10 mouse cellular contexts compared by ENCODE assay signal in genomic region chrX:138170146-138170545, GRCm38 (mm10). TPM values are rescaled to one million over a fixed set of nuclear protein-coding genes. Genes with fewer than 3 reads are reported as not detected.
DNase-seq lines count a peak whose midpoint lies in the region; ATAC-seq lines count a peak whose summit lies in the region.
"Had no signal": no experiment of that assay in that cellular context is flagged by ENCODE, and none has a peak within 500 bp of the region (broad histone marks: within the 10 kb centered on the region; RNA-seq: fewer than 3 reads in every experiment).

No protein-coding gene starts in this region.

- H3K27me3 ChIP-seq in hindbrain, embryonic 14.5 days (ENCODE audit: control insufficient read depth, insufficient read depth, low read length), result no peaks in the 10 kb centered on the region
- H3K27me3 ChIP-seq in hindbrain, embryonic 12.5 days, result no peaks in the 10 kb centered on the region
- peaks cover 11% of the 10 kb centered on the region; the same call in 1 of the 2 replicates for H3K27me3 ChIP-seq in midbrain, embryonic 10.5 days (ENCODE audit: low read depth, poor library complexity, severe bottlenecking)
- H3K27me3 ChIP-seq in midbrain, embryonic 13.5 days, result no peaks in the 10 kb centered on the region; the same call in 1 of the 2 replicates
- H3K27me3 ChIP-seq in forebrain, embryonic 15.5 days, result no peaks in the 10 kb centered on the region
- H3K27me3 ChIP-seq: forebrain, embryonic 13.5 days; neural tube, embryonic 13.5 days had no signal

- no peak overlapping the region for H3K4me2 ChIP-seq in hindbrain, embryonic 14.5 days (replicated peaks)
- no peak overlapping the region for H3K4me2 ChIP-seq in hindbrain, embryonic 12.5 days (replicated peaks)
- no peak overlapping the region for H3K4me2 ChIP-seq in midbrain, embryonic 13.5 days (replicated peaks)
- H3K4me2 ChIP-seq in forebrain, embryonic 15.5 days (replicated peaks), result no peak overlapping the region
- H3K4me2 ChIP-seq: forebrain, embryonic 13.5 days; neural tube, embryonic 13.5 days had no signal

- no peak for ATAC-seq in hindbrain, embryonic 14.5 days (ENCODE audit: low FRiP score)
- no peak for ATAC-seq in hindbrain, embryonic 12.5 days (ENCODE audit: low FRiP score)
- no peak for ATAC-seq in midbrain, embryonic 13.5 days
- ATAC-seq in forebrain, embryonic 15.5 days (replicated peaks), result no peak
- ATAC-seq: forebrain, embryonic 13.5 days had no signal

- no peaks in the 10 kb centered on the region for H3K36me3 ChIP-seq in hindbrain, embryonic 14.5 days (replicated peaks; ENCODE audit: control insufficient read depth, insufficient read depth)
- H3K36me3 ChIP-seq in hindbrain, embryonic 12.5 days, result no peaks in the 10 kb centered on the region
- H3K36me3 ChIP-seq in midbrain, embryonic 10.5 days, result no peaks in the 10 kb centered on the region
- no peaks in the 10 kb centered on the region for H3K36me3 ChIP-seq in midbrain, embryonic 13.5 days
- no peaks in the 10 kb centered on the region for H3K36me3 ChIP-seq in forebrain, embryonic 15.5 days
- H3K36me3 ChIP-seq: neural tube, embryonic 13.5 days had no signal

- 17% methylated on average over 3 of the region's 3 CpGs for WGBS in hindbrain, embryonic 14.5 days
- WGBS in hindbrain, embryonic 12.5 days, result 22% methylated on average over 3 of the region's 3 CpGs
- 28% methylated on average over 3 of the region's 3 CpGs for WGBS in midbrain, embryonic 10.5 days
- WGBS in midbrain, embryonic 13.5 days, result 19% methylated on average over 3 of the region's 3 CpGs
- WGBS in forebrain, embryonic 15.5 days, result 21% methylated on average over 3 of the region's 3 CpGs

- H3K4me1 ChIP-seq in hindbrain, embryonic 14.5 days (replicated peaks; ENCODE audit: control insufficient read depth, insufficient read depth, low read length), result no peaks in the 10 kb centered on the region
- H3K4me1 ChIP-seq in hindbrain, embryonic 12.5 days, result no peaks in the 10 kb centered on the region
- H3K4me1 ChIP-seq in midbrain, embryonic 10.5 days, result no peaks in the 10 kb centered on the region
- no peaks in the 10 kb centered on the region for H3K4me1 ChIP-seq in midbrain, embryonic 13.5 days (replicated peaks)
- H3K4me1 ChIP-seq in forebrain, embryonic 15.5 days, result no peaks in the 10 kb centered on the region
- H3K4me1 ChIP-seq: forebrain, embryonic 13.5 days; neural tube, embryonic 13.5 days had no signal

- H3K9ac ChIP-seq in hindbrain, embryonic 14.5 days, result no peak overlapping the region
- H3K9ac ChIP-seq in hindbrain, embryonic 12.5 days, result no peak overlapping the region
- H3K9ac ChIP-seq in midbrain, embryonic 13.5 days (replicated peaks), result no peak overlapping the region
- no peak overlapping the region for H3K9ac ChIP-seq in forebrain, embryonic 15.5 days (replicated peaks)
- H3K9ac ChIP-seq: forebrain, embryonic 13.5 days; neural tube, embryonic 13.5 days had no signal

- H3K27ac ChIP-seq in hindbrain, embryonic 14.5 days, result no peak overlapping the region
- H3K27ac ChIP-seq in hindbrain, embryonic 12.5 days, result no peak overlapping the region
- no peak overlapping the region for H3K27ac ChIP-seq in midbrain, embryonic 10.5 days (replicated peaks)
- H3K27ac ChIP-seq in midbrain, embryonic 13.5 days, result no peak overlapping the region
- H3K27ac ChIP-seq in forebrain, embryonic 15.5 days (replicated peaks), result no peak overlapping the region
- H3K27ac ChIP-seq: forebrain, embryonic 13.5 days; neural tube, embryonic 13.5 days had no signal

- no peak overlapping the region for H3K4me3 ChIP-seq in hindbrain, embryonic 14.5 days (replicated peaks; ENCODE audit: low read length)
- H3K4me3 ChIP-seq in hindbrain, embryonic 12.5 days, result no peak overlapping the region
- H3K4me3 ChIP-seq in midbrain, embryonic 10.5 days, result no peak overlapping the region
- H3K4me3 ChIP-seq in midbrain, embryonic 13.5 days (replicated peaks), result no peak overlapping the region
- H3K4me3 ChIP-seq in forebrain, embryonic 15.5 days, result no peak overlapping the region
- H3K4me3 ChIP-seq: forebrain, embryonic 13.5 days; neural tube, embryonic 13.5 days had no signal

- peak; percentile 69 for DNase-seq in hindbrain, embryonic 14.5 days (ENCODE audit: low spot score)
- peak; percentile 10 for DNase-seq in midbrain, embryonic 10.5 days (ENCODE audit: low spot score)
- peak; percentile 6 for DNase-seq in embryo, embryonic 10 days (ENCODE audit: low spot score)
- peak; percentile 8 for DNase-seq in retina, postnatal 7 days (ENCODE audit: low read depth, low spot score)
- DNase-seq in cerebellum, adult 18-20 months, result no peak

- no peaks in the 10 kb centered on the region for H3K9me3 ChIP-seq in hindbrain, embryonic 14.5 days (ENCODE audit: control insufficient read depth, low read length)
- no peaks in the 10 kb centered on the region for H3K9me3 ChIP-seq in hindbrain, embryonic 12.5 days (replicated peaks)
- no peaks in the 10 kb centered on the region for H3K9me3 ChIP-seq in midbrain, embryonic 10.5 days (replicated peaks)
- H3K9me3 ChIP-seq in midbrain, embryonic 13.5 days, result no peaks in the 10 kb centered on the region
- no peaks in the 10 kb centered on the region for H3K9me3 ChIP-seq in forebrain, embryonic 15.5 days
- H3K9me3 ChIP-seq: forebrain, embryonic 13.5 days; neural tube, embryonic 13.5 days had no signal

RNA-seq across cellular contexts. Expression of gene Tex13a, which starts 39.2 kb away (rescaled TPM):
- polyA plus RNA-seq in hindbrain, embryonic 14.5 days (2014; fragmentation: Nextera tagmentation; extraction: Ambion mirVana), result not detected in 2 replicates
- not detected in 2 replicates for polyA plus RNA-seq in hindbrain, embryonic 12.5 days (2016; fragmentation: Nextera tagmentation; extraction: Ambion mirVana)
- polyA plus RNA-seq in midbrain, embryonic 10.5 days (2016; fragmentation: Nextera tagmentation; extraction: Ambion mirVana), result not detected in 2 replicates
- polyA plus RNA-seq in midbrain, embryonic 13.5 days (2015; fragmentation: Nextera tagmentation; extraction: Ambion mirVana), result not detected in 2 replicates
- not detected in 2 replicates for polyA plus RNA-seq in forebrain, embryonic 15.5 days (2015; fragmentation: Nextera tagmentation; extraction: Ambion mirVana)
- polyA plus RNA-seq: forebrain, embryonic 13.5 days; neural tube, embryonic 13.5 days had no signal

Comparison
In these comparisons a context has a peak if more than half of its experiments do, and no peak if none do; other contexts are left out.
1. DNase-seq: peak in hindbrain, embryonic 14.5 days (single experiment), midbrain, embryonic 10.5 days (single experiment), embryo, embryonic 10 days (single experiment) and retina, postnatal 7 days (single experiment); none in cerebellum, adult 18-20 months (0 of 2).